Mouse (Mus musculus) liver (tissue): ENCODE results near the gene Pikfyve.

Experiments used
- DNase-seq: peaks from one replicate; pipeline ENCODE4 v3.0.0-alpha.2; 2020; ENCODE audit warnings: mixed read lengths

The Pikfyve gene

DNA sequence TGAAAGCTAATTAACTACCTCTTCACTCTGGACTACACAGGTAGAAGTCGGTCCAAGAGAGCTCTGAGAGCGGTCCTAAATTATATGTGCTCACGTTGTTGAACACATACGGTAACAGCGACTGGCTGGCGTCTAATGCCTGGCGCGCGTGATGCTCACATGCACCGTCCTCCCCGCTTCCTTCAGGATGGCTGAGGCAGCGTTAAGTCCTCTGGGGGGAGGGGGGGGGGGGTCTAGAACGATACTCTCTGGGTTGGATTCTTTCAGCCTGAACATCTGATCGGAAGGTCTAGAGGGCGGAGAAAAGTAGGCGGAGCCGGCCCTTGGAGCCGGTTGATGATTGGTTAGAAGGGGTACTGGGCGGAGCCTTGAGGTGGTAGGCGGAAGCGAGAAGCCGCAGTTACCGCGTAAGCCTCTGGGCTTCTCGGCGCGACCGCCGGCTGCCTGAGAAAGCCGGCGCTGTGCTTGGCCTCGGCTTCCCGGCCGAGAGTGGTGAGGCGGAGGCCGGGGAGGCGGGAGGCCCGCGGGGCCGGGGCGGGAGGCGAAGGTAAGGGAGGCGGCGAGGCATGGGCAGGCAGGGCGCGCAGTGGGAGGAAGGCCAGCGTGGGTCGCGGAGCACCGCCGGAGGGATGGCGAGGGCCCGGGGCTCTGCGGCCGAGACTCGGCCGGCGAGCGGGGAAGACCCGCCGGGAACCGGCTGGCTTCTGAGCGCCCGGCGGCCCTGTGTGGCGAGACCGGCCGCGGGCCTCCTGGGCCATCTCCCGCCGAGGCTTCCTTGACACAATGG lies at the start of gene Pikfyve, which contains the start of gene Idh1:
Gene Pikfyve (plus strand): TSS at position 397 of the 787 bp plus-strand sequence.
Gene Idh1 (minus strand): TSS at position 214 of the 787 bp plus-strand sequence.
- DNase-seq: peak; percentile 96

DNA sequence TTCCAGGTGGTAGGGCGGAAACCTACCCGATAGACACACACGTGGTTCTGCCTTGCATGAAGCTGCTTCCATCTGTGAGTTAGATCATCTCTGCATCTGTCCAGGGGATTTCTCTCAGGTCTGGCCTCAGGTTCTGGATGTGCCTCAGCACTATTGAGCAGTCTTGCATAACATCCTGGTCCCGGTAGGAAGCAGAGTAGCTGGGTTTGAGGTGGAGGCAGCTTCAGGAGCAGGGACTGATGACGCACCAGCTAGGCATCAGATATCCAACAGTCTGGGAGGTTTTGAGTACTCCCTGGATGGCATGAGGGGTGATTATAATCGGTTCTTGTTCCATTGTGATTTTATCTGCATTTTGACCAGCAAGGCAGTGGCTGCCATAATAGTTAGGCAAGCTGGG lies 48.9 kb upstream of the Pikfyve start:
- DNase-seq: no peak

GRCm38 (mm10) chr1:65144783-65145182 lies 41.7 kb upstream of the Pikfyve start:
- no peak for DNase-seq

DNA sequence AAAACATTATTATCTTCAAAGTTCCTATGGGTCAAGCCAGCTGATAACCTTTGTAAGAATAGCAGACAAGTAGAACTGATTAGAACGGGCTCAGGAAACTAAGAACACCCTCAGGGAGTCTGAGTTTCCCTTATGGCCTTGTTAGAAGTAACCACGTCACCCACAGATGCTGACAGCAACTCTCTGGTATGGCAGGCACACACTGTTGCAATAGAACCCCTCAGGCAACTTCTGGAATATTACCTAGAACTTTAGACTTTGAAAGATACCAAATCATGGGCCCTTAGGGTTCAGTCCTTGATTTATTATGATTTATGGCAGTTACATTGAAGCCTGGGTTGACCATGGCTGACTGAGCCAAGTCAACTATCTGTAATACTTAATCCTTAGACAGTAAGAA lies 39.9 kb upstream of the Pikfyve start:
- DNase-seq: no peak

DNA sequence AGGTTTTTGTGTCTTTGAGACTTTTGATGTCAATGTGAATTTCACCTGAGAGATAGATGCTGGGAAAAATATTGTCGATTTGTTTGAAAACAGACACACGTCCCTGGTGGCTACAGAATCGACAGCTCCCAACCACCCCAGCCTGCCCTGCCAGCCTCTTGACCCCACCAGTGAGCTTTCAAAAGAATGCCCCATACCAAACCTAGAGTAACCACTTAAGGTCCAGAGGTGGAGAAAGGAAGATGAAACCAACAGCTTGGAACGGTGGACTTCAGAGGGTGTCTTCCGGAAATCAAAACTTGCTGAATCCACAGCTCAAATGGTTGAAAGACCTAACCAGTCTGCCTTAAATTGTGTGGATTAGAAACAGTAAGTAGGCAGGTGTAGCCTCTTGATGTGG lies 39.2 kb upstream of the Pikfyve start:
- no peak for DNase-seq

DNA sequence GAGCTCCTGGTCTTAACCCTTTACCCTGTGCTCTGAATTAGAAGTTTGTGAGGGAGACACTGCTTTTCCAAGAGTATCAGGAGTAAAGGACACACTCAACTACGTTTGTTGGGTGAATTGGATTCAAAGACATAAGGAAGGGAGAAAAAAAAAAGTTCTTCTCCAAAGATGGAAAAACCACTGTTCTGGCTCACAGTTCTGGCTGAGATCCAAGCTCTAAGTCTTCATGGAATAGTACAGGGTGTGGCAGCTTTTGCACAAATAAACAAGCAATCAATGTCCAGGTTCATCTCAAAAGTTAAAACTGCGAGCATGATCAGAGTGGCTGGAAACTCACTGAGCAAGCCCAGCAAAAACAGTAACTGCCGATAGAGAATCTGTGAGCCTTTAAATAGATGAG lies 38.5 kb upstream of the Pikfyve start:
- DNase-seq: no peak

DNA sequence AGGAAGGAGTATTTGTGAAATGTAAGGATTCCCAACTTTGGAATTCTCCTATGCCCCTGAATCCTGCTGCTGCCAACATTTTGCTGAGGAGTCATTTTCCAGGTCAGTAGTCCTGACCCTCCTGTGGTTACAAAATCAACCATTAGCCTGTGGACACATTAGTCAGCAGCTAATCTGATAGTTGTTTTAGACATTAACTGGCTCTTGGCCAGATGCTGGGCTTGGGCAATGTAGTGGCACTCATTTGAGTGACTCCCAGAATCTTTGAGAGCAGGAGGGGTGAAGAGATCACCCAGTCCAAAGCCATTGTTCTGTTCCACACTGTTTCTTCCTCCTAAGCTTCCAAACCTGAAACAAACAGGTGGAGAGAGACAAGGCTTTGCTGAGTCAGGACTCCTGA lies 31.7 kb upstream of the Pikfyve start:
- DNase-seq: no peak

DNA sequence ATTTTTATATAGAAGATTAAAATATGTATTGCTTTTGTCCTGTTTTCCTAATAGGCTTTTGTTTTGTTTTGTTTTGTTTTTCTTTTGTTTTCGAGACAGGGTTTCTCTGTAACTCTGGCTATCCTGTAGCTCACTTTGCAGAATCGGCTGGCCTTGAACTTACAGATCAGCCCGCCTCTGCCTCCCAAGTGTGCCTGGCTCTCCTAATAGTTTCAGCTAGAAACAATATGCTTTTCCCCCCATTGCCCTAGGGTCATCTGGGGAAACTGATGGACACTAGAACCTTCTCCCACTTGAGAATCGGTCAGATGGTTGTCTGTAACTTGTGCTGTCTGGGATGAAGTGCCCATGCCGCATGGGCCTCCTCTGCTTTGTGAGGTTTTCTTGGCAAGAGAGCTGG lies 30.4 kb upstream of the Pikfyve start:
- DNase-seq: no peak

- DNase-seq: no peak
Observed at GRCm38 (mm10) chr1:65162210-65162609, 24.3 kb upstream of the Pikfyve start.

DNA sequence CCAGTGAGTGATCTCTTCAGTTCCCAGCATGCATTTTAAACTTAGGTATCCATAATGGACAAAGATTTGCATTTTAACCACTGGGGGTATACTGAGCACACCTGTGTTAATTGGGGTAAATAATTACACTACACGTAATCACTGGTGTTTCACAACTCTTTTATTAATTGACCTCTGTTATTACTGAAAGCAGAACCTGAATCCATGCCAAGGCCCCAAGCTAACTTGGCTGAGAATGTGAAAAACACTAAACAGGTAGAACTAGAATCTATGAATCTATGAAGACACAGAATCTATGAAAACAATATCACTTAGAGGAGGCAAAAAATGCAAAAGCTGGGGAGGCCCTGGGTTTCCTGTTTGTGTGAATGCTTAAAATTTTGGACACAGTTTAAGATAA lies 19.0 kb upstream of the Pikfyve start:
- no peak for DNase-seq

DNA sequence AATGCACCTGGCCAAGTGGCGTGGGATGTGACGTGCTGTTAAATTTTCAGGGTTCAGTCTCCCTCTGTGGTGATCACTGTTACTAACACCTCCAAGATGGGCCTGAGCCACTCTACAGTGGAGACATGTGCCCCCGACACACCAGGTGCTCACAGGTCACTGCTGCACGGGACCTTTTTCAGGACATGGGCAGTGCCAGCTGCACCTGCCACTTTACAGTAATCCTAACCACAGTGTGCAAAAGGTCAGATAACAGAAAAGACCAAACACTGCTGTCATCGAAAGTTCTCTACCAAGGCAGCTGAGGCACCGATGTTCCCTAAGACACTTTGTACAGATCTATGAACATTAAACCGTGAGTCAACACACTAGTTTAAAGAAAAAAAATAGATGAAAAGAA lies 16.9 kb upstream of the Pikfyve start:
- DNase-seq: no peak

GRCm38 (mm10) chr1:65169947-65170346 lies 16.5 kb upstream of the Pikfyve start:
- DNase-seq: no peak

DNA sequence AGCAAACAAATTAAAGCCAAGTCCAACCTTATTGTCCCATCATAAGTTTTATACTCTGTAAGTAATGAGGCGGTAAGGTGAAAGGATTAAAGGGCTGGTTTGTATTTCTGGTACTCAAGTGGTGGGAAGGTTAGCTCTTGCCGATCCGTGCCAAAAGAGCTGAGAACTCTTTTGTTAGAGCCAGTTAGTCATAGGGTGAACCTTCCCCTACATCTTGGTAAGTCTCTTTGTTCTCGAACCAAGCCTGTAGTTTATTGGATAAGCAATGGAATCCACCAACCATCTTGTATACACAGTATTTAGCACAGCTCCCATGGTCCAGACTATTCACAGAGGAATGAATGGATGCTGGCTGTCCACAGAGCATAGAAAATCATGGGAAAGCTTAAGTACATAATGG lies 14.9 kb upstream of the Pikfyve start:
- DNase-seq: no peak

- no peak for DNase-seq
Observed at GRCm38 (mm10) chr1:65173716-65174115, 12.8 kb upstream of the Pikfyve start.

- DNase-seq: no peak
Observed at GRCm38 (mm10) chr1:65176171-65176570, 10.3 kb upstream of the Pikfyve start.

GRCm38 (mm10) chr1:65176912-65177311 lies 9.6 kb upstream of the Pikfyve start:
- no peak for DNase-seq

DNA sequence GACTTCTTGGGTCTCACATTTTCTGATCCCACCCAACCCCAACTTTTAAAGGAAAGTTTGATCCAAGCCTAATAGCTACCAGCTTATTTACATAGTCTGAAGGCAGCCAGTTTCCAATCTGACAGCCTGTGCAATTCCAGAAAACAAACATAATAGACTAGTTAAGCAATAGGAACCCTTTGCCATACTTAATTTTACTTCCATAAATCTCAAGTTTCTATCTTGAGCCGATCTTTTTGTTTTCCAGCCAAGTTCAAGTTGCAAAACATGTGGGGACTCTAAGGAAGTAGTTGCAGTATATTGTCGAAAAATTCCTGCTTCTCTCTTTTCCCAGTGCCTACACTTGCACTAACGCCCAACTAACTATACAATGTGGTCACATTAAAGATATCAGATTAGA lies 9.0 kb upstream of the Pikfyve start:
- DNase-seq: no peak

DNA sequence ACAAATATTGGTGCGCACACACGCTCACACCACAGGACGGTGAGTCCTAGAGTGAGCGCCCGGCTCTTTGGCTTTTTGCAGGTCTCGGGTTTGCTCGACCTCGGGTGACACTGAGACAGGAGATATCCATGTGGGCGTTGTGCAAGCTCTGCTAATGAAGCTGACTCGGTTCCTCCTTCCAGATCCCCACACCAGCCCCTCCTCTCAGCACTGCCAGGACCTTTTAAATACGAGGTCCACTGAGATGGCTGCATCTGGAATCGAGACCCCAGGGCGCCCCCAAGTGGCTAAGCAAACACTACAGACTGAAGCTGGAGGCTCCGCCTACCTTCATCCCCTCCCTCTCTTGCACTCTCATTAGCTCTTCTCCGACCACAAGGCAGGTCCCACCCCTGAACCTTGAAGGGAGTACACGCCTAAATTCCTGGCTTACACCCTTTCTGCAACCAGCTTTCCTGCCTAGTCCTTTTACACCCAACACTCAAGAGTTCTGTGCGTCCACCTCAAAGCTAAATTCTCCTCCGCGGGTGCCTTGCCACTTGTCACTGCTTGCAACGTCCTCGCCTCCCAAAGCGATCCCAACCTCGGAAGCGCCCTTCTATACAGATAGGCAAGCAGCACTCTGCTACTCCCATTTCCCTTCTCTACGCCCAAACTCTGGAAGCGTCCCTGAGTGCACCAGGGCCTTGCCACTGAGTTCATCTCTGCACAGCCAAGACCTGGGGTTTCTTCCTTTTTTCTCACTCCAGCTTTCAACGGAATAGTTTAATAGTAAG lies 8.2 kb upstream of the Pikfyve start:
- peak; percentile 95 for DNase-seq

DNA sequence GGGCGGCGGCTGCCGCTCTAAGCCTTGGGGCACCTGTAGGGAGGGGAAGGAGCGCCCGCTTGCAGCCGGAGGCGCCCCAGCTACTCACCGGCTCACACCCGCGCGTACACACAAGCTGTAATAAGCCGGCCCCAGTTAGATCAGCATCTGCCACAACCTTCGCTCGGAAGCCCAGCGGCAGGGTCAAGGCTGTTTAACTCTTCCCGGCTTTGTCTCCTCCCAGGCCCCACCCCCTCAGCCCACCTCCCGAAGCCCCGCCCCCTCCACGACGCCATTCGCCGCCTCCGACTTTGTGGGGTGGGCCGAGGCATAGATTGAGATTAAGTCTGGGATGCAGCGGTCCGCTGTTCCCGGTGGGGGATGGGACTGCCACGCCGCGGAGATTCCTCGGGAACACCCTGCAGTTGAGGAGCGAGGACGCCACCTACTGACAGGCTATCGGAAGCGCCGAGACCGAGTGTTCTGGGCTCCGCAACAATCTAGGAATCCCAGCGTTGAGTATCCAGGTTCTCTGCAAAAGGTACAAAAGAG lies 7.5 kb upstream of the Pikfyve start:
- DNase-seq: peak; percentile 96

GRCm38 (mm10) chr1:65179634-65180249 lies 6.7 kb upstream of the Pikfyve start:
- peak; percentile 67 for DNase-seq

- DNase-seq: no peak
Observed at GRCm38 (mm10) chr1:65181459-65181858, 5.0 kb upstream of the Pikfyve start.

DNA sequence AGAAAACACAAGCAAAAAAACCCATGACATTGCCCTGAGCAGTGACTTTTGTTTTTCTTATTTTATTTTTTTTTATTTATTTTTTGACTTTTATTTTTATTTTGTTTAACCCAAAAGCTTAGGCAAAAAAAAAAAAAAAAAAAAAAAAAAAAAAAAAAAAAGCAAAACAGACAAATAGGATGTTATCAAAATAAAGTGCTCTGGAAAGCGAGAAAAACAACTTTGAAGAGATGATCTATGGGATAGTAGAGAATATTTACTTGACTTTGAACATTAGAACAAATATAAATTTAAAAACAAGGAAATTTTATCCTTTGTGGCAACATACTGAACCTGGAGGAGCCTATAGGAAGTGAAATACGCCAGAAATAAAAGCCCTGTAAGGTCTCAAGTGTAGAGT lies 2.5 kb upstream of the Pikfyve start:
- no peak for DNase-seq

GRCm38 (mm10) chr1:65185011-65185410 lies 1.5 kb upstream of the Pikfyve start:
- no peak for DNase-seq
